Mouse (Mus musculus): ENCODE measurements around the gene Rnf11.
A peak's percentile ranks its signal among the peaks of the same experiment; 100 is the strongest.

Gene Rnf11

GRCm38 (mm10) chr4:109444951-109445350 is 39.6 kb downstream of the Rnf11 start:
- DNase-seq (ENCODE audit: low spot score in 2 of 2) = no peak

- DNase-seq (ENCODE audit: low spot score in 2 of 2) = no peak
Observed at GRCm38 (mm10) chr4:109444471-109444870, 40.1 kb downstream of the Rnf11 start.

GRCm38 (mm10) chr4:109442649-109443048 is 41.9 kb downstream of the Rnf11 start:
- DNase-seq (ENCODE audit: low spot score in 2 of 2) = peak in 1 of 2 experiments; percentile 57

GRCm38 (mm10) chr4:109442126-109442525 is 42.4 kb downstream of the Rnf11 start:
- DNase-seq (ENCODE audit: low spot score in 2 of 2) = no peak

GRCm38 (mm10) chr4:109441000-109441399 is 43.5 kb downstream of the Rnf11 start:
- no peak for DNase-seq (ENCODE audit: low spot score in 2 of 2)

DNA sequence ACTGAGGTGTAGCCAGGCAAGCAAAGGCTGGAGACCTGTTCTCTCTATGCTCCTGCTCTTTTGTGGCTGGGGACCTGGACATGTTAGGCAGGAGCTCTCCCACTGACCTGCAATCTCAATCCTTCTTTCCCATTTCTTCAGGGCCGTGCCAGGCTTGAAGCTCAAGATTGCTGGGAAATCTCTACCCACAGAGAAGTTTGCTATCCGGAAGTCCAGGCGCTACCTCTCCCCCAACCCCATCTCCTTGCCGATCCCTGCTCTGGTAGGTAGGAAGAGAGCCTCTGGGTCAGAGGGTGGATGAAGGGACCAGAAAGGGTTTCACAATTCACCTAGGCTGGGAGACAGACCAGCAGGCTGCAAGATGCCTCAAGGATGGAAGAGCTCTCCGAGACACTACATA is 44.1 kb downstream of the Rnf11 start:
- no peak for DNase-seq (ENCODE audit: low spot score in 2 of 2)

DNA sequence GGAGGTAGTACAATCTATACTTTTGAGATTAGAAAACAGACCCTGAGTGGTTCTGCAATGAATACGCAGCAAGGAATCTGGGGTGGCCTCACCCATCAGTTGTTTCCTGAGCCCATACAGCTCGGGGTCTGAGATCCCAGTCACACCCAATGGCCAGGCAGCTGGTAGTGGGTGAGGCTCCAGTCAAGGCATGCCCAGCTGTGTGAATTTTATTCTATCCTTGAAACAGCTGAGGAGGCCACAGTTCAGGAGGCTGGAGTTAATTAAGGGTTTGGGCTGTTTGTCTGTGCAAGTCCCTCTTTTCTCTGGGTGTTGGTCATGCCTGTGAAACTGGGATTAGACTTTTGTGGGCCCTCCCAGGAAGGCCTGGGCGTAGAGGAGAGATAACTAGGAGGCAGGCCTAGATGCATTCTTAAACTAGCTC is 44.7 kb downstream of the Rnf11 start:
- DNase-seq (ENCODE audit: low spot score in 2 of 2) = no peak

GRCm38 (mm10) chr4:109439101-109439500 is 45.4 kb downstream of the Rnf11 start:
- no peak for DNase-seq (ENCODE audit: low spot score in 2 of 2)

- peak in 1 of 2 experiments; percentile 63 for DNase-seq (ENCODE audit: low spot score in 2 of 2)
Observed at GRCm38 (mm10) chr4:109437913-109438878, 46.3 kb downstream of the Rnf11 start.

DNA sequence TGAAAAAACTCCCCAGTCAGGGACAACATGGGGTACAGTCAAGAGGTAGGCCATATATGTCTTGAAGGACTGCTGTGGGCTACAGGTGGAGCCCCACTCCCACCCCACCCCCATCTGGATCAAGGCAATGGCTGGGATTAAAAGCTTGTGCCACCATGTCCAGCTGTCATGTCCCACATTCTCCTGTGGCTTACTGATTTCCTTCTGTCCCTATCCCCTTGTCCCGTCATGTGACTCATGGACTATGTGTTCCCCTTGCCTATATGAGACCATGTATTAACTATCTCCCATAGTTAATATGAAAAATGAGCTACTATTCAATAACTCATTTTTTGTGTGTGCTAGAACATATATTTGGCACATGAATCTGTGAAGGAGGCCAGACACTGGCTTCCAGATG is 50.3 kb downstream of the Rnf11 start:
- DNase-seq (ENCODE audit: low spot score in 2 of 2) = no peak

GRCm38 (mm10) chr4:109433641-109434040 is 50.9 kb downstream of the Rnf11 start:
- DNase-seq (ENCODE audit: low spot score in 2 of 2) = no peak

DNA sequence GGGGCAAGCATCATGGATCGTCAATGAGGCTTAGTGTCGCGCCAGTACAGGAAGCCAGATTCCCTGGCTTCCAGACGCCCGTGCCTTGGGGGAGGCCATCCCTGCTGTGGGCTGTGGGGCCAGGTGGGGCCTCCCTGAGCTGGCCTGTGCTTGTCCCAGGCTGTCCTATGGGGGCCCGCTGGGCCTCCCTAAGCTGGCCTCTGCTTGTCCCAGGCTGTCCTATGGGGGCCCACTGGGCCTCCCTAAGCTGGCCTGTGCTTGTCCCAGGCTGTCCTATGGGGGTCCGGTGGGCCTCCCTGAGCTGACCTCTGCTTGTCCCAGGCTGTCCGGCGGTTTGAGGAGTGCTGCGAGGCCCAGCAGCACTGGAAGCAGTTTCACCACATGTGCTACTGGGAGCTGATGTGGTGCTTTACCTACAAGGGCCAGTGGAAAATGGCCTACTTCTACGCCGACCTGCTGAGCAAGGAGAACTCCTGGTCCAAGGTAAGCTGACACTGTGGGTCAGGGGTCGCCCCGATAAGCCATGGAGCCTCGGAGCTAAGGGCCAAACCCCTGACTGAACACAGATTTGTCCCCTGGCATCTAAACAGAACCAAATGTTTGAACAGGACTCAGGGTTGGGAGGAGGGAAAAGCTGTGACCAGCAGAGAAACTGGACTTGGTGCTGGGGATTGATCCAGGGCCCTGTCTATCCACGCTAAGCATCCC is 51.7 kb downstream of the Rnf11 start:
- no peak for DNase-seq (ENCODE audit: low spot score in 2 of 2)

GRCm38 (mm10) chr4:109430854-109431253 is 53.7 kb downstream of the Rnf11 start:
- peak in 1 of 2 experiments; percentile 54 for DNase-seq (ENCODE audit: low spot score in 2 of 2)

DNA sequence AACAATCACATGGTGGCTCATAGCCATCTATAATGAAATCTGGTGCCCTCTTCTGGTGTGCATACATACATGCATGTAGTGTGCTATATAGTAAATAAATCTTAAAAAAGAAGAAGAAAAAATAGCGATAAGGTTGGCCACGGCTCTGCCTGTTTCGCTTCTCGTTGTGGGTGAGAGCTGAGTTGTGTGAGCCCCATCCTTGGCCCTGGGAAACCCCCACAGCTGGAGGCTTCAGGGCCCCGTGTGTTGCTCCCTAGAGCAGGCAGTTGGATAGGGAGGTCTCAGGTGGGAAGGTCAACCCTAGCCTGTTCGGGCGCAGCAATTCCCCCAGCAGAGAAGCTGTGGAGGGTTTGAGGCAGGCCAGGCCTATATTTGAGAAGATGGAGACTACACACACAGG is 54.3 kb downstream of the Rnf11 start:
- DNase-seq (ENCODE audit: low spot score in 2 of 2) = no peak

DNA sequence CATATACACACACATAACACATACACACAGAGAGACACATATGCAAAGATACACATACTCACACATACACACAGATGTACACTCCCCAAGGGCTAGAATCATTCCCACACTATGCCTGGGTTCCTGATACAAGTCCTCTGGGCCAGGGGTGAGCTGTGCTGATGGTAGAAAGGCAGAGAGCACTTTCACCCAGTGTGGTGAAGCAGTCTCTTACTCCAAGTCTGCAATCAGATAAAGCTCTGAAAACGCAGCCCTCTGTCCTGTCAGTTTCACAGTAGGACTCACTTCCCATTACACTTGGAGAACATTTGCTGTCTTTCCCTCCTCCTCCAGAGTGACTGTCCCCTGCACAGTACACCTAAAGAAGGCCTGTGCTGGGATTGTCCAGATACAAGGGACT is 57.5 kb downstream of the Rnf11 start:
- DNase-seq (ENCODE audit: low spot score in 2 of 2) = no peak

DNA sequence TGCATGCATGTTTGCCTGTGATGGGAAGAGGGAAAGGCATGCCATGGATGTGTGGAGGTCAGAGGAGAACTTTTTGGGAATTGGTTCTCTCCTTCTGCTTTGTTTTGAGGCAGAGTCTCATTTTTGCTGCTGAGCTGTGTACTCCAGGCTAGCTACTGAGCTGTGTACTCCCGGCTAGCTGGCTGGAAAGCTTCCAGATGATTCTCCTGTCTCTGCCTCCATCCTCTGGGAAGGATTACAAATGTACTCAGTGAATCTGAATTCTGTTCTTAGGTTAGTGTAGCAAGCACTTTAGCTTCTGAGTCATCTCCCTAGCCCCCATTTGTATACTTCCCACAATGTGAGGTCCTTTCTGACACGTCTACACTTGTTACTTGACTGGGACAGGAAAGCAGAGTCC is 61.1 kb downstream of the Rnf11 start:
- DNase-seq (ENCODE audit: low spot score in 2 of 2) = no peak

GRCm38 (mm10) chr4:109422436-109422835 is 62.1 kb downstream of the Rnf11 start:
- no peak for DNase-seq (ENCODE audit: low spot score in 2 of 2)

DNA sequence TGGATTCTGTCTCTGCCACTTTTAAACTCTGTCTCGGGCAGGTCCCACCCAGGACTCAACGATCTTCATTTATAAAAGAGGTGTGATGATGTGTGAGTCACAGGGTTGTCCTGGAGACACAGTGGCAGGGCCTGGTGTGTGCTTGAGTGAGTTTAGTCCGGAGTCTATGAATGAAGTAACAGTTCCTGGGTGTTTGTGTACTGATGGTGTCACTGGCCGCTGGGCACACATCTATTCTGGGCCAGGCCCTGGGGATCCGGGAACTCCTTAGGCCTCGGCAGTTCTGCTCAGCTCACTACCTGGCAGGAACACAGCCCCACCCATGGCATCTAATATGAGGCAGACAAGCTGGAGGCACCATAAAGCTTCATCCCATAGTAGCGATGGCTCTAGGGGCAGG is 62.9 kb downstream of the Rnf11 start:
- DNase-seq (ENCODE audit: low spot score in 2 of 2) = no peak

GRCm38 (mm10) chr4:109420138-109420795 is 64.3 kb downstream of the Rnf11 start:
- DNase-seq (ENCODE audit: low spot score in 2 of 2) = no peak

GRCm38 (mm10) chr4:109419563-109419962 is 65.0 kb downstream of the Rnf11 start:
- no peak for DNase-seq (ENCODE audit: low spot score in 2 of 2)

- DNase-seq (ENCODE audit: low spot score in 2 of 2) = no peak
Observed at GRCm38 (mm10) chr4:109419017-109419416, 65.5 kb downstream of the Rnf11 start.

DNA sequence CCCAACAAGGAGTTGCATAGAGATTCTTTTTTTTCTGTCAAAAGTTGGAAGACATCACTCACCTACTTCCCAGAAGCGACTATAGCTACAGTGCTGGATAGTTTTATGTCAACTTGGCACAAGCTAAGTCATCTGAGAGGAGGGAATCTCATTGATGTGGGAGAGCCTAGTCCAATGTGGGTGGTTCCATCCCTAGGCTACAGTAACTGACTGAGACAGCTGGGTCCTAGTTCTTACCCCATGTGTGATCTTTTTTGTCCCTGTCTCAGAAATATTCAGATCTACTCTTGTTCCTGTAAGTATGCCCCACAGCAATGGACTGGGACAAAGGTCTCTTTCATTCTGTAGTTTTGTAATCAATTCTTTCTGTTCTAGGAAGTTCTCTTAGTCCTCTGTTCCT is 66.5 kb downstream of the Rnf11 start:
- DNase-seq (ENCODE audit: low spot score in 2 of 2) = no peak
